Mouse (Mus musculus) neural tube, embryonic 13.5 days (tissue): ENCODE data around the gene Kif26b. TPM values are rescaled to one million over a fixed set of nuclear protein-coding genes. Genes with fewer than 3 reads are reported as not detected.

Experiments
- ATAC-seq: fragments of 200-750 bp; cut with Nextera tagmentation; 2 replicates; pipeline ENCODE4 v1.8.0; 2017; ENCODE audit warnings: low read depth, mild to moderate bottlenecking, moderate TSS enrichment, moderate library complexity
- H3K27ac ChIP-seq: fragments of 300-500 bp; sonication (generic); replicated peaks from 2 replicates; pipeline ENCODE4 v1.5.1; 2015; ENCODE audit warnings: moderate library complexity, mild to moderate bottlenecking, inconsistent platforms
- H3K27me3 ChIP-seq: fragments of 300-500 bp; sonication (generic); 2 replicates; pipeline ENCODE4 v1.6.1; 2015; ENCODE audit warnings: mild to moderate bottlenecking, inconsistent platforms
- H3K36me3 ChIP-seq: fragments of 300-500 bp; sonication (generic); 2 replicates; pipeline ENCODE4 v1.6.1; 2015; ENCODE audit warnings: mild to moderate bottlenecking, inconsistent platforms
- H3K4me1 ChIP-seq: fragments of 300-500 bp; sonication (generic); replicated peaks from 2 replicates; pipeline ENCODE4 v1.6.1; 2015; ENCODE audit warnings: inconsistent platforms
- H3K4me2 ChIP-seq: fragments of 300-500 bp; sonication (generic); 2 replicates; pipeline ENCODE4 v1.6.1; 2015; ENCODE audit warnings: inconsistent platforms, mild to moderate bottlenecking, moderate library complexity
- H3K4me3 ChIP-seq: fragments of 300-500 bp; sonication (generic); 2 replicates; pipeline ENCODE4 v1.5.1; 2015; ENCODE audit warnings: mild to moderate bottlenecking, inconsistent platforms
- H3K9ac ChIP-seq: fragments of 300-500 bp; sonication (generic); 2 replicates; pipeline ENCODE4 v1.6.1; 2015; ENCODE audit warnings: moderate library complexity, mild to moderate bottlenecking, inconsistent platforms
- H3K9me3 ChIP-seq: fragments of 300-500 bp; sonication (generic); 2 replicates; pipeline ENCODE4 v1.6.1; 2016; ENCODE audit warnings: inconsistent platforms
- WGBS: fragments of 180-500 bp; shearing (Covaris S2); methylation state at CpG from one replicate; pipeline ENCODE4 v1.1.7; 2015; 5-methylcytosine and 5-hydroxymethylcytosine counted together
- polyA plus RNA-seq: library from polyadenylated mRNA; unstranded; fragments of >200 nt; fragmentation: Nextera tagmentation; extraction: Ambion mirVana; gene quantifications from 2 replicates; pipeline ENCODE4 v1.2.1, GENCODE M21; 2015

Gene Kif26b
- polyA plus RNA-seq, 1 experiment from 2014 or later, result 10.5 TPM

- peaks cover 20% of the 10 kb centered on the region for H3K4me1 ChIP-seq
- no peak for ATAC-seq
Measured at GRCm38 (mm10) chr1:178513954-178514353, 15.0 kb upstream of the Kif26b start.

GRCm38 (mm10) chr1:178515839-178516238 is 13.1 kb upstream of the Kif26b start:
- WGBS, result 89% methylated on average over 2 of the region's 2 CpGs
- peaks cover 20% of the 10 kb centered on the region for H3K4me1 ChIP-seq
- ATAC-seq, result no peak

More at GRCm38 (mm10) chr1:178513954-178514353, 15.0 kb upstream of the Kif26b start:
- WGBS, result 33% methylated on average over 5 of the region's 8 CpGs
- Histone ChIP-seq H3K4me2 (no peak overlapping the region), H3K27me3 (no peaks in the 10 kb centered on the region), H3K27ac (no peak overlapping the region), H3K36me3 (no peaks in the 10 kb centered on the region), H3K9me3 (no peaks in the 10 kb centered on the region), H3K4me3 (no peak overlapping the region), H3K9ac (no peak overlapping the region)

GRCm38 (mm10) chr1:178522389-178522788 is 6.5 kb upstream of the Kif26b start:
- ATAC-seq, result no peak
- Histone ChIP-seq H3K27ac (no peak overlapping the region; the same call in 1 of the 2 replicates), H3K9me3 (no peaks in the 10 kb centered on the region), H3K27me3 (no peaks in the 10 kb centered on the region; the same call in 1 of the 2 replicates), H3K9ac (no peak overlapping the region), H3K36me3 (no peaks in the 10 kb centered on the region), H3K4me2 (no peak overlapping the region), H3K4me1 (peaks cover 14% of the 10 kb centered on the region), H3K4me3 (no peak overlapping the region)
- 50% methylated on average over 5 of the region's 5 CpGs for WGBS

More at GRCm38 (mm10) chr1:178515839-178516238, 13.1 kb upstream of the Kif26b start:
- H3K4me3 ChIP-seq, result no peak overlapping the region
- H3K4me2 ChIP-seq, result no peak overlapping the region
- no peaks in the 10 kb centered on the region for H3K36me3 ChIP-seq
- no peak overlapping the region for H3K9ac ChIP-seq
- H3K9me3 ChIP-seq, result no peaks in the 10 kb centered on the region
- no peak overlapping the region for H3K27ac ChIP-seq
- no peaks in the 10 kb centered on the region for H3K27me3 ChIP-seq

DNA sequence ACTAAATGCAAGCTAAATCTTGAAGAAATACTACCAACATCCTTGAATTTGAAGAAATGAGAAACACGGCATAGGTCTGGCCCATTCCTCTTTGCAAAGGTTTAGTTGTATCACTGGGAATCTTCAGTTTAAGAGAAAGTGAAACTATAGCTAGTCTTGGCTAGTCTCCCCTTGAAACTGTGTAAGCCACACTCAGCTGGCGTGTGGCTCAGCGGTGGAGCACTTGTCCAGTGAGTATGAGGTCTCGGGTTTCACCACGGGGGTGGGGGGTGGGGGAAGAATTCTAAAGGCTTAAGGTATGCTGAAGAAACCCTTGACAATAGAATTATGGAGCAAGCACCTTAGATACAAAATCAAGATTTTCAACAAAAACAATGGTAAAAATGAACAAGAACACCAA is 5.8 kb upstream of the Kif26b start:
- Histone ChIP-seq H3K27ac (no peak overlapping the region; the same call in 1 of the 2 replicates), H3K27me3 (no peaks in the 10 kb centered on the region; the same call in 1 of the 2 replicates), H3K4me2 (no peak overlapping the region), H3K9ac (no peak overlapping the region), H3K4me3 (no peak overlapping the region), H3K36me3 (no peaks in the 10 kb centered on the region), H3K4me1 (peaks cover 17% of the 10 kb centered on the region), H3K9me3 (no peaks in the 10 kb centered on the region)
- 56% methylated on average over 5 of the region's 5 CpGs for WGBS
- ATAC-seq, result no peak

- Histone ChIP-seq H3K4me1 (peaks cover 48% of the 10 kb centered on the region), H3K9me3 (no peaks in the 10 kb centered on the region), H3K27ac (peak overlapping the region; percentile 92), H3K4me2 (peak overlapping the region; percentile 98), H3K4me3 (peak overlapping the region; percentile 72), H3K9ac (peak overlapping the region; percentile 92), H3K36me3 (no peaks in the 10 kb centered on the region), H3K27me3 (peaks cover 5% of the 10 kb centered on the region)
- 0 out of 2 replicates have a peak, but pooled peaks have one; percentile 16 for ATAC-seq
- under 1% methylated on average over 21 of the region's 21 CpGs for WGBS
Measured at GRCm38 (mm10) chr1:178527185-178527546, 1.8 kb upstream of the Kif26b start.

GRCm38 (mm10) chr1:178527547-178528361 is 1.2 kb upstream of the Kif26b start:
- Histone ChIP-seq H3K4me1 (peaks cover 48% of the 10 kb centered on the region), H3K9ac (peak overlapping the region; percentile 92), H3K4me3 (peak overlapping the region; percentile 72), H3K9me3 (no peaks in the 10 kb centered on the region), H3K27ac (peak overlapping the region; percentile 92), H3K27me3 (peaks cover 5% of the 10 kb centered on the region), H3K4me2 (peak overlapping the region; percentile 98), H3K36me3 (no peaks in the 10 kb centered on the region)
- under 1% methylated on average over 59 of the region's 59 CpGs for WGBS
- peak; percentile 47 for ATAC-seq

- no peaks in the 10 kb centered on the region for H3K36me3 ChIP-seq
- H3K4me1 ChIP-seq, result peaks cover 61% of the 10 kb centered on the region
- peak overlapping the region; percentile 92 for H3K9ac ChIP-seq
- under 1% methylated on average over 38 of the region's 38 CpGs for WGBS
- H3K9me3 ChIP-seq, result no peaks in the 10 kb centered on the region
- peak overlapping the region; percentile 72 for H3K4me3 ChIP-seq
- H3K27me3 ChIP-seq, result peaks cover 9% of the 10 kb centered on the region
- peak overlapping the region; percentile 92 for H3K27ac ChIP-seq
- ATAC-seq, result no peak
- peak overlapping the region; percentile 98 for H3K4me2 ChIP-seq
Measured at GRCm38 (mm10) chr1:178529512-178530300, 781 bp downstream of the Kif26b start.

GRCm38 (mm10) chr1:178530301-178531078 is 1.6 kb downstream of the Kif26b start:
- no peaks in the 10 kb centered on the region for H3K36me3 ChIP-seq
- peaks cover 61% of the 10 kb centered on the region for H3K4me1 ChIP-seq
- 0% methylated on average over 61 of the region's 62 CpGs for WGBS
- H3K9ac ChIP-seq, result peak overlapping the region; percentile 92
- ATAC-seq, result peak; percentile 41
- H3K4me3 ChIP-seq, result peak overlapping the region; percentile 72
- peak overlapping the region; percentile 98 for H3K4me2 ChIP-seq
- H3K27ac ChIP-seq, result peak overlapping the region; percentile 92
- H3K9me3 ChIP-seq, result no peaks in the 10 kb centered on the region
- H3K27me3 ChIP-seq, result peaks cover 9% of the 10 kb centered on the region

- H3K4me2 ChIP-seq, result no peak overlapping the region
- H3K36me3 ChIP-seq, result peaks cover 11% of the 10 kb centered on the region
- H3K9me3 ChIP-seq, result no peaks in the 10 kb centered on the region
- H3K4me3 ChIP-seq, result no peak overlapping the region
- ATAC-seq, result no peak
- no peak overlapping the region for H3K9ac ChIP-seq
- H3K27ac ChIP-seq, result no peak overlapping the region
- WGBS, result 67% methylated on average over 10 of the region's 10 CpGs
- peaks cover 20% of the 10 kb centered on the region; the same call in 1 of the 2 replicates for H3K4me1 ChIP-seq
- H3K27me3 ChIP-seq, result no peaks in the 10 kb centered on the region
Measured at GRCm38 (mm10) chr1:178540247-178540646, 11.3 kb downstream of the Kif26b start.

DNA sequence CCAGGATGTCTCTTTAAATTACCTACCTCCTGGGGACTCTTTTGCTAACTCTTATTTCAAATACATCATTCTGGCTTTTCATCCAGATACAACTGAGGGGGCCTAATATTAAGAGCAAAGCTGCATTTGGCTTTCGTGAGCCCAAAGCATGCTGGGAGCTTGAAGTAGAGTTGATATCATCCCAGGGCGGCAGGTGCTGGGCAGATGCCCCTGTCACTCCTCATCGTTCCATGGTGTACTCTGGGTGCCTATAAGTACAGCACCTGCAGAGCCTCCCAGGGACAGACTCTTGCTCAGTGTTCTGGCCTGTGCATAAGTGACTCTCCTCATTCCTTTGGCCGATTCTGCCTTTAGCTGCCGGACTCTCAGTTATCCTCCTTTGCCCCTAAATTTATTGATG is 13.5 kb downstream of the Kif26b start:
- Histone ChIP-seq H3K27me3 (no peaks in the 10 kb centered on the region), H3K27ac (no peak overlapping the region), H3K36me3 (0 out of 2 replicates have a peak, but pooled peaks cover 4% of the 10 kb centered on the region), H3K4me2 (no peak overlapping the region), H3K4me1 (peaks cover 20% of the 10 kb centered on the region; the same call in 1 of the 2 replicates), H3K4me3 (no peak overlapping the region), H3K9me3 (no peaks in the 10 kb centered on the region), H3K9ac (no peak overlapping the region)
- ATAC-seq, result no peak
- 75% methylated on average over 5 of the region's 5 CpGs for WGBS
